ENCODE assay signal across 1 mouse cellular context in the genomic region with DNA sequence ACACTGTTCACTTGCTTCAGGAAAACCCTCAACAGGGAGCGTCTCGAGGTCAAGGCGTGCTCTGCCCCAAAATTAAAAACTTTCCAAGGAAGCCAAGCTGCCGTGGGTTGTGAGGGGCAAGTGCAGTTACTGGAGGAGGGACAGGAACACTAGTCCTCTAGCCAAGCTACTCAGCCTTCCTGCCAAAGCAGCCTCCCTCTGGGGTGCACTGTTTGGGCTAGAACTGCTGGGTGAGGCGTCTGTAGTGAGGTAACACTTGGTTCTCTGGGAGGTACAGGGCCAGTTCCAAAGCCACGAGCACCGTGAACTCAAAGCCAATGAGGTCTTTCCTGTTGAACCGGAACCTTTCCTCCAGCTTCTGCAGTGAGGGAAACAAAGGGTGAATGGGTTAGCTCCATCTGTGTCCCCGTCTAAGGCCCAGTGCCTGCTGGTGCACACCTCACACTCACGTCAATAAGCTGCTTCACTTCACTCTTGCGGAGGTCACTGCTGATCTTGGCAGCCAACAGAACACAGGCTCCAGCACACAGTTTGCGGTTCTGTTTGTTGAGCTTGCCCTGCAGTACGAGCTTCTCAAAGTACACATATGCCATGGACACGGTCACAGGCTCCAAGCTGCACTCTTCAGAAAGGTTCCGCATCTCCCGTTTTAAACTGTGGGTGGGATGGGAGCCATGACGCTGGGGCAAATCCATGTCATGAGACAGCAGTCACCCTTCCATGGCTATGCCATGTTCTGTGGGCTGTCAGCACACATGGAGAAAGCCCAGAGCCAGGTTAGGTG.
A peak's percentile ranks its signal among the peaks of the same experiment; 100 is the strongest.
TF ChIP-seq lines count a peak whose summit lies in the region.

No protein-coding gene starts in this region.

TF ChIP-seq in MEL, 35 proteins besides CTCF, POLR2A, EP300 and RAD21:
- 0 out of 2 replicates have a peak, but pooled peaks have one; percentile 61 for TF ChIP-seq POLR2AphosphoS2 (IDR thresholded peaks at IDR 0.05; ENCODE audit: low read length)
- TF ChIP-seq SIN3A (IDR thresholded peaks at IDR 0.05; ENCODE audit: low read length) = 0 out of 2 replicates have a peak, but pooled peaks have one; percentile 13
